Mouse (Mus musculus): Measurements from ENCODE around the gene Ccdc162. TPM values are rescaled to one million over a fixed set of nuclear protein-coding genes. Genes with fewer than 3 reads are reported as not detected.

Ccdc162 gene
- total RNA-seq, 2 experiments from 2014 or later: 1.8 to 2.0 TPM

DNA sequence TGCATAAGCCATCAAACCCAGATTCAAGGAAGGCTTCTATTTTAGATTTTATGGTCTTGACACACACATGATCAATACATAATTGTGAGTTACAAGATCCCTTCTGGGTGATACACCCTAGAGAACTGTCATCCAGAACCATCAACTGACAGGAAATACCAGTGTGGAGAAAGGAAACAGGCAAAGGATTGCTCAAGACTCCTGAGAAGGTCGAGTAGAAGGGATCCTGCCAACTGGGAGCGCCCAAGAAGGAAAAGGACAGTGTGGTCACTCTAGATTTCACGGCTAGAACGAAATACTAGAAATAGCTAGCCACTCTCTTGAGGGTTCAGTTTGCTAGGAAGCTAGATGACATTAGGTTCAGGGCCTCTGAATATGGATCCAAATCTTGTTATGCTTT, 173.0 kb downstream of the Ccdc162 start:
- TF ChIP-seq CTCF (IDR thresholded peaks at IDR 0.05): no peak
- H3K4me3 ChIP-seq: no peak overlapping the region
- intact Hi-C loops (cut with DNase I): no loop called here

DNA sequence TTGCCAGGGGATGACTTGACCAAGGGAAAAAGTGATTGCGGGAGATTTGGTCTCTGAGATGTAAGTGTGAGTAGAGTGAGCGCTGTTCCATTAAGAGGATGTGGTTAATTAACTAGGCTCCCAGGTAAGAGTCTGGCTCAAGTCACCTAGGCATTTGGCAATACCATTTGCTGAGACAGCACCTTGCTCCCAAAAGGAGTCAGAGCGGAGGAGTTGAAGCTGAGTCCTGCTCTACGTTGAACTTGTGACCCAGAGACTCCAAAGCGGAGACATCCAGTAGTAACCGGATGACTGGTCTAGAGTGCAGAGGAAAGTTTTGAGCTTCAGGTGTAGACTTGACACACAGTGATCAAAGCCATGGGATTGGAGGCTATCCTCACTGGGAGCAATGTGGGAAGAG, 174.4 kb downstream of the Ccdc162 start:
- intact Hi-C loops (cut with DNase I): no loop called here

More for the DNA sequence above, 173.0 kb downstream of the Ccdc162 start:
- no peak for DNase-seq (ENCODE audit: extremely low spot score in 1 of 2, low spot score in 2 of 2)
- no peak overlapping the region for H3K27ac ChIP-seq

DNA sequence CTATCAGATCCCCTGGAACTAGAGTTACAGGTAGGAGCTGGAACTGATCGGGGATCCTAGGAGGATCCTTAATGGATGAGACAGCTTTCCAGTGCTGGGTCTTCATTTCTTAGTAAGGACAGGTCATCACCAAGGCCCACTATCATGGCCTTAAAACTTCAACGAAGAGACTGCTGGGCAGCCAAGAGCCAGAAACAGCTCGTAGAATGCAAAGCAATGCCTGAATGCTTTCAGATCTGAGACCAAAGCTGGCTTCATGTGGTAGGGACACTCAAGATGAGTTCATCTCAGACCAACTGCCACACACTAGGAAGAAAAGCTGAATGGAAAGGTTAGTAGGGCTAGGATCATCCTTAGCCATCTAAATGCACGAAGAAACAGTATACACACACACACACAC, 177.4 kb downstream of the Ccdc162 start:
- DNase-seq (ENCODE audit: extremely low spot score in 1 of 2, low spot score in 2 of 2): no peak
- TF ChIP-seq CTCF (IDR thresholded peaks at IDR 0.05): no peak
- no peak overlapping the region for H3K27ac ChIP-seq
- intact Hi-C loops (cut with DNase I): no loop called here
- no peak overlapping the region for H3K4me3 ChIP-seq

More for the DNA sequence above, 174.4 kb downstream of the Ccdc162 start:
- Histone ChIP-seq H3K27ac (no peak overlapping the region), H3K4me3 (no peak overlapping the region)
- no peak for DNase-seq (ENCODE audit: extremely low spot score in 1 of 2, low spot score in 2 of 2)
- TF ChIP-seq CTCF (IDR thresholded peaks at IDR 0.05): no peak

DNA sequence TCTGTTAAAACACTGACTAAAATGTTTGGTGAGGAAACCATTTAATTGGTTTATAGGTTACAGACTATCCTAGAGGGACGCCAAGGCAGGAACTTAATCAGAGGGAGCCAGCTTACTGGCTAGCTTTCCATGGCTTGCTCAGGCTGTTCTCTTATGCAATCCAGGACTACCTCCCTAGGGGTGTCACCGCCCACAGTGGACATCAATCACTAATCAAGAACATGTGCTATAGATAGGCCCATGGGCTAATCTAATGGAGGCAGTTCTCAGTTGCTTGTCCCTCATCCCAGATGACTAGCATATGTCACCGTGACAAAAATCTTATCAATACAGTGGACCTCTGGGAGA, 178.5 kb downstream of the Ccdc162 start:
- intact Hi-C loops (cut with DNase I): no loop called here
- no peak for TF ChIP-seq CTCF (IDR thresholded peaks at IDR 0.05)
- DNase-seq (ENCODE audit: extremely low spot score in 1 of 2, low spot score in 2 of 2): no peak
- no peak overlapping the region for H3K4me3 ChIP-seq
- no peak overlapping the region for H3K27ac ChIP-seq

DNA sequence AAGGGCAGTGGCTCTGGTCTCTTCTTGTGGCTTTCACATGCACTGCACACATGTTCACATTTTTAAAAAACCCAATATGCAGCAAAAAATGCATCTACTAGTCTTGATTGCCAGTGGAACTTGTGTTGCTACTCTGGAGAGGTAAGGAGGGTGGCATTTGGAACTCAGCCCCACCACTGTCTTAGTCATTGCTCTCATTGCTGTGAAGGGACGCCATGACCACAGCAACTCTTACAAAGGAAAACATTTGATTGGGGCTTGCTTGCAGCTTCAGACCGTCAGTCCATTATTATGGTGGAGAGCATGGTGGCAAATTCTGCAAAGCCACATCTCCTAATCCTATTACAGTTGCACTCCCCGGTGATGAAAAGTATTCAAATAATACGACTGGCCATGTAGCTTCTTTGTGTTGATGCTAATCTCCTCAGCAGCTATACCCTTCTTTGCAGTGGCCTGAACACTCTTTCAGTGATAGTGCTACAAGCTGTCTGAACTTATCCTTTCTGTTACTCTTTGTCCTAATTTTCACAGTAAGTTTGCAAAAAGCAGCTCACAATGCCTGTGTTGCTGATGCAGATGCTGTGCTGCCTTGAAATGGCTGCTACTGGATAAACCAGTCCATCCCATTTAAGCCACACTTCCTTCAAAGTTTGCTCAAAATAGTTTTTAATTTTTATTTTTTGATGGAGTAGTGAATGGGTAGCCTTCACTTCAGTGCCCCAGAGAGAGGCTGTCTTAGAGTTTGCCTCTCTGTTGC, 179.0 kb downstream of the Ccdc162 start:
- DNase-seq (ENCODE audit: extremely low spot score in 1 of 2, low spot score in 2 of 2): no peak
- H3K27ac ChIP-seq: no peak overlapping the region
- no peak overlapping the region for H3K4me3 ChIP-seq
- intact Hi-C loops (cut with DNase I): no loop called here
- TF ChIP-seq CTCF (IDR thresholded peaks at IDR 0.05): no peak

DNA sequence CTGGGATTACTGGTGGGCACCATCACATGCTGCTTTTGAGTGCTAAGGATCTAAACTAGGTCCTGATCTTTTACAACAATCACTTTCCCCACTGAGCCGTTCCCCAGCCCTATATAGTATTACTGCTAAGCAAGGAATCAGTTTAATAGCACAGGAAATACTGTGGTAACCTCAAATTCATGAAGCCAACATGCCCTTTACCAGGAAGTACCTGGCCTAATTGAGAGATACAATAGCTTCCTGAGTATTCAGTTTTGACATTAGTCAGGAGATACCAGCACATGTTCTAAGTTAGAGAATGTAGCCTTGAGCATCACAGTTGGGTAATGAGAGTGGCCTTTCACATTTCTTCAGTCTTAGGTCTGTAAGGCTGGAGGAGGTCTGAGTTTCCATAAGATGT, 179.7 kb downstream of the Ccdc162 start:
- intact Hi-C loops (cut with DNase I): no loop called here
- TF ChIP-seq CTCF (IDR thresholded peaks at IDR 0.05): no peak
- no peak overlapping the region for H3K4me3 ChIP-seq
- no peak for DNase-seq (ENCODE audit: extremely low spot score in 1 of 2, low spot score in 2 of 2)
- H3K27ac ChIP-seq: no peak overlapping the region

DNA sequence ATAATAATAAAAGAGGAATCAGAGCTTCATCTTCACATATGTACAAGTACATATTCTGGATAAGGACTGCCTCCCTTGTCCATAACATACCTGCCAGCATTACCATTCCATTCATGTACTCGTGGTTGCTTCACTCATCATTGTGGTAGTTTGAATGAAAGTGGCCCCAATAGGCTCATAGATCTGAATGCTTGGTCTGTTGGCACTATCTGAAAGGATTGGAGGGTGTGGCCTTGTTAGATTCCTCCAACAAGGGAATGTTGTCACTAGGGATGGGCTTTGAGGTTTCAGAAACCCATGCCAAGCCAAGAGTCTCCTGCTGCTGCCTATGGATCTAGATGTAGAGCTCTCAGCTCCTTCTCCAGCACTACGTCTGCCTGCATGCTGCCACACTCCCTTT, 180.4 kb downstream of the Ccdc162 start:
- no peak for DNase-seq (ENCODE audit: extremely low spot score in 1 of 2, low spot score in 2 of 2)
- Histone ChIP-seq H3K27ac (no peak overlapping the region), H3K4me3 (no peak overlapping the region)
- no peak for TF ChIP-seq CTCF (IDR thresholded peaks at IDR 0.05)
- intact Hi-C loops (cut with DNase I): no loop called here

DNA sequence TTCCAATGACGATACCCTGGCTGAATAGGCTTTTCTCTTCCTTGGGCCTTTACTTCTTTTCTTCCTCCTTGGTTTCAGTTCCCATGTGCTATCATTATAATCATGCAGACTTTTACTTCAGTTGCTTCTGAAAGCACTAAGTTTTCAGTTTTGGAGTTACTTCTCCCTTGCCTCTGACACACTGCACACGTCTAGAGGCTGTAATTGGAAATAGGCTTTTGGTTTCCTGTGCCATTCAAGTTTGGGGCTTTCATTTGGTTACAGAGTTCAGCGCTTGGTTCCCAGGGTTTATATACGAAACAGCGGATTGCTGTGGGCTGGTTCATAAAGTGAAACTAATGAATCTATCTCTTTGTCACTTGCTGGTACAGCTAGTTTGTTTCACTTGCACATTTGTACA, 186.5 kb downstream of the Ccdc162 start:
- intact Hi-C loops (cut with DNase I): no loop called here
- Histone ChIP-seq H3K27ac (no peak overlapping the region), H3K4me3 (no peak overlapping the region)
- TF ChIP-seq CTCF (IDR thresholded peaks at IDR 0.05): no peak
- DNase-seq (ENCODE audit: extremely low spot score in 1 of 2, low spot score in 2 of 2): no peak

DNA sequence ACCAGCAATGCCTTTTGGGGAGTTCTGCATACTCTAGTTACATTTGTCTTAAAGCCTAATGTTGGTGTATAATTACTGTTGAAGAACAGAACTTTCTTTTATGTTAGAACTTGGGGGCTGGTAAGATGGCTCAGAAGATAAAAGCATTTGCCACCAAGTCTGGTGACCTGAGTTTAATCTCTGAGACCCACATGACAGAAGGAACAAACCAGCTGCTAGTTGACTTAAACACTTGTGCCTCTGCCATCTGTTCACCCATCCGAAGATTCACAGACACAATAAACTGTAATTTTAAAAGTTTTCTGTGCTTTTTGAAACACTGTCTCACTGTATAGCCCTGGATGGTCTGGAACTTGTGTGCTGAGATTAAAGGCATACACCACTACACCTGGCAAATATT, 190.7 kb downstream of the Ccdc162 start:
- Histone ChIP-seq H3K27ac (no peak overlapping the region), H3K4me3 (no peak overlapping the region)
- TF ChIP-seq CTCF (IDR thresholded peaks at IDR 0.05): no peak
- DNase-seq (ENCODE audit: extremely low spot score in 1 of 2, low spot score in 2 of 2): no peak
- intact Hi-C loops (cut with DNase I): no loop called here

DNA sequence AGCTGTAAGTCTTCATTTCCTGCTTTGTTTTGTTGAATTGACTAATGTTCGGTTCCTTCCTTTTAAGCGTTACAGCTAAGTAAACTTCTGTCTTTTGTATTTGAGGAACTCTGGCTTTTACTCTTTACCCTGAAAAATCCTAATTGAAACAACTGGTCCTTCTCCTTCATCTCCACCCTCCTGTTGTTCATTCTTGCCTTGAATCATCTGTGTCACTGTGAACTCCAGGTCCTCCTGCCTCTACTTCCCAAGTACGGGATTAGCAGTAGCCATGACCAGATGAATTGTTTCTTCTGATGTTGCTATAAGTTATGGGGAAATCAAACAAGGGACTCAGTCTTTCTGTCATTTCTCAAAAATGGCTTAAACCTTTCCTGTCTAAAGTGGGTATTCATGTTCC, 193.0 kb downstream of the Ccdc162 start:
- no peak overlapping the region for H3K4me3 ChIP-seq
- intact Hi-C loops (cut with DNase I): loop anchor here (5.0 kb wide), 3 partner anchors 49 to 289 kb away; no protein-coding TSS in a partner anchor
- no peak for DNase-seq (ENCODE audit: extremely low spot score in 1 of 2, low spot score in 2 of 2)

DNA sequence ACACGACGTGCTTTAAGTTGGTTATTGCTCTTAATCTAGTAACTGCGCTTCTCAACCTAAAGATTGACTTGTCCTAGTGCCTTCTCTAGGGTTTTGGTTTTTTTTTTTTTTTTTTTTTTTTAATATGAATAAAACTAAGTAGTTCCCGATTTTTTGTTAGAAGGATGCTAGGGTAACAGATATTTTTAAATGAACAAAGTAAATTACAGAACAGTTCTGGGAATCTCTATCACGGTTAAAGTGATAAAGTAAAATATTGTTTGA, 196.1 kb downstream of the Ccdc162 start:
- intact Hi-C loops (cut with DNase I): loop anchor here (5.0 kb wide), 3 partner anchors 52 to 292 kb away; no protein-coding TSS in a partner anchor
- peak overlapping the region; percentile 32; the same call in 1 of the 2 replicates for H3K27ac ChIP-seq
- DNase-seq (ENCODE audit: extremely low spot score in 1 of 2, low spot score in 2 of 2): no peak
- peak overlapping the region; percentile 80 for H3K4me3 ChIP-seq
- no peak for TF ChIP-seq CTCF (IDR thresholded peaks at IDR 0.05)

More for the DNA sequence above, 193.0 kb downstream of the Ccdc162 start:
- H3K27ac ChIP-seq: no peak overlapping the region
- no peak for TF ChIP-seq CTCF (IDR thresholded peaks at IDR 0.05)

DNA sequence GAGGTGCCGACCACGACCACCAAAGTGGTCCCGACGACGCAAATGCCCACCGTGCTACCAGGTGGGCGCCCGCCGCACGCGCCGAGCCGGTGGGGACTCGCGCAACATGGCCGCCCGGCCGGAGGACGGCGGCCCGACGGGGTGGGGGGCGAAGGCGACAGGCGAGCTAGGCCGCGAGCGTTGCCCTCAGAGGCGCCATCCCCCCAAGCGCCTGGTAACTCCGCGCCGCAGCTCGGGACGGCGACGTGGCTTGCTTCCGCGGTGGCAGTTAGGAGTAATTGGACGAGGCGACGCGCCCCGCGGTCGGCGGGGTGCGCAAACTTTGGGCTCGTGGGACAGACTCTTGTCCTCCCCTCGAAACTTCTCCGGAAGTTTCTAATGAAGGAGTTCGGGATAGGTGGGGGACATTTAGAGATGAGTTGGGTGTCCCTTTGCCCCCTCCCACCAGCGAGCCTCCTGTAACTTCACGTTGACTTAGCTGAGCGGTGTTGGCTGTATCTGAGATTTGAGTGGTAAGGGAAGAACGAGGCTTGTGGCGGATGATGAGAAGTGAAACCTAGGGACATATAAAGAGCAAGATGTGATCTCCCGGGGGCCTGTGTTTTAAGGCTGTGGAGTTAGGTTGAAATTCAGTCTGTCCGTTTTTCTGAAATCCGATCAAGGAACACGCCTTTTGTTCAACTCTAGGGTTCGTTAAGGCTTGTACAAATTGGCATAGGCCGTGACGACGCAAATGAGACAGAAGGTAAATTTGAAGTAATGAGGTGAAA, 196.6 kb downstream of the Ccdc162 start:
- H3K27ac ChIP-seq: peak overlapping the region; percentile 100
- intact Hi-C loops (cut with DNase I): loop anchor here (1.0 to 10.0 kb wide), 6 partner anchors 52 to 775 kb away; partner anchors contain the start of genes Ak9 and Fig4
- TF ChIP-seq CTCF (IDR thresholded peaks at IDR 0.05): no peak
- peak in 1 of 2 experiments; percentile 38 for DNase-seq (ENCODE audit: extremely low spot score in 1 of 2, low spot score in 2 of 2)
- H3K4me3 ChIP-seq: peak overlapping the region; percentile 80

All from left cerebral cortex, adult 2 months (tissue).